Mouse (Mus musculus): ENCODE measurements at regions not wholly inside any gene's neighbourhood (a gene's known extent, or its start where the extent isn't known, plus 50 kb on each side); places are given as distances from the start of the nearest gene placed in this dataset.

DNA sequence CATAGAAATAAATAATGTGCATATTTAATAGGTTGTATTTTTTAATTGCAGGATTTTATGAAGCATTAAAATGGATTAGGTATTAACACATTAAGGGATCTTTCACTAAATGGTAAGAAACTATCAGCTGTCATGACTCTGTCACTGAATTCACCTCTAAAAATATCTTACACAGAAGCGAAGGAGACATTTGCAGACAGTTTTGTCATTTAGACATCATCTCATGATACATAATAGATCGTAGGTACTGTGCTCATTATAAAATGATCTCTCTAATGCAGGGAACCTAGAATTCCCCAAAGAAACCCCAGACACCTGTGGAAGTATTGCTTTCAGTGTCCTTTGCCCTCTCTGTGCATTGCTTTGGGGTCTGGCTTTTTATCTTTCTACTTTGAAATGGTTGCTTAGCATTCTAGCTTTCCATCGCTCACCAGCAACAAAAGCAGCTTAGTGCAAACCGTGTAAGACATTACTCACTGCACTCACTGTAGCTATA is 1270.5 kb downstream of the Olfm4 start:
- Histone ChIP-seq H3K9ac (ENCODE audit: low read length) (no peak overlapping the region), H3K4me2 (ENCODE audit: low read length) (no peak overlapping the region), H3K4me3 (ENCODE audit: low read depth, low read length) (no peak overlapping the region), H3K27ac (ENCODE audit: low read depth) (no peak overlapping the region), H3K4me1 (replicated peaks; ENCODE audit: control insufficient read depth, insufficient read depth, low read length) (no peaks in the 10 kb centered on the region), H3K9me3 (ENCODE audit: control insufficient read depth, low read length) (no peaks in the 10 kb centered on the region), H3K36me3 (ENCODE audit: control insufficient read depth, insufficient read depth, low read length) (no peaks in the 10 kb centered on the region), H3K27me3 (replicated peaks; ENCODE audit: control insufficient read depth, insufficient read depth, low read length) (no peaks in the 10 kb centered on the region)
- DNase-seq (ENCODE audit: low spot score) (no peak), ATAC-seq (replicated peaks; ENCODE audit: low FRiP score, low TSS enrichment, low read depth) (no peak)
- WGBS, result 83% methylated on average over 4 of the region's 4 CpGs

DNA sequence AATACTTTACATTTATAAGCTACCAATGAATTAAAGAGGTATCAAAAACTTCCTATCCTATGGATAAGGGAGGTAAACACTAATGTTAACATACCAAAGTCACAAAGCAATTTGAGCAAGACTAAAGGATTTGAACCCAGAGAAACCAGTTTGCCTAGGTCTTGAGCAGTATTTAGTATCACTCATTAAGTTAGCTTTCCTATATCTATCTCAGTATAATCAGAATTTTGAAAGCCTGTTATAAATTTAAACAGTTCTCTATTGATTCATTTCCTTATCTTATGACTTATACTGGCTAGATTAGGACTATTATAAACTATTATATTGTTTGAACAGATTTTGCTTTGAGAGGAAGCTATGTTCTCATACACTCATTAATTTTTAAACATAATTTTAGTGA is 1271.5 kb downstream of the Olfm4 start:
- DNase-seq (ENCODE audit: low spot score), result no peak
- Histone ChIP-seq H3K27ac (ENCODE audit: low read depth) (no peak overlapping the region), H3K9me3 (ENCODE audit: control insufficient read depth, low read length) (no peaks in the 10 kb centered on the region), H3K4me3 (ENCODE audit: low read depth, low read length) (no peak overlapping the region), H3K36me3 (ENCODE audit: control insufficient read depth, insufficient read depth, low read length) (no peaks in the 10 kb centered on the region), H3K27me3 (replicated peaks; ENCODE audit: control insufficient read depth, insufficient read depth, low read length) (no peaks in the 10 kb centered on the region), H3K9ac (ENCODE audit: low read length) (no peak overlapping the region), H3K4me1 (replicated peaks; ENCODE audit: control insufficient read depth, insufficient read depth, low read length) (no peaks in the 10 kb centered on the region), H3K4me2 (ENCODE audit: low read length) (no peak overlapping the region)
- ATAC-seq (replicated peaks; ENCODE audit: low FRiP score, low TSS enrichment, low read depth), result 0 out of 2 replicates have a peak, but pooled peaks have one; percentile 36

DNA sequence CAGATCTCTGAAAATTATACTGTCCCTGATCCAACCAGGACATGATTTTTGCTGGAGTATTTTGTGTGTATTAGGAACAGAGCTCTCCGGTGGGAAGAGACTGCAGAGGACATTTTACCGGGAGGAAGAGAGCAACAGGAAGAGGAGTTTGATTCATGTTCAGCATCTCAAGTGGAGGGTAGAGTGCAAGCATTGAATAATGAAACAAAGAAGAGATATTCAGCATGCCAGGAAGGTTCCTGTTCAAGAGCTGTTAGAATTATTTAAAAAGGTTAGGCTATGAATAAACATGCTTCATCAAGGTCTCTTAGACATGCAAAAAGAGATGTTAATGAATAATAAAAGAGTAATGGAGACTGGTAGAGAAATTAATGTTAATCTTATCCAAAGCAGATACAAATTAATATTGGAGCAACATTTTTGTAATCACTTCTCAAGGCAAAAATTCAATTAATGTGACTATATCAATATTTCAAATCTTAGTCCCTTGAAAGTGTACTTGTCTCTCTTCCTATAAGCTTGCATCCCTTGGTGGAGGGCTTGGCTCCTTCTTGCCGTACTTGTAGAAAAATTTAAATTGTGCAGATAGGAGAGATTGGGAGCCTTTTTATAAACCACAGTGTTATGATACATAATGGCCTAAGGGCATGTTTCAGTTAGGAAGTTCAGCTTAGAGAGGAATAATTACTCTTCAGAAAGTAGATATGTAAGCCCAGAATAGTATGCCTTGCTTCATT is 1283.9 kb downstream of the Olfm4 start:
- no peak overlapping the region for H3K9ac ChIP-seq (ENCODE audit: low read length)
- H3K4me1 ChIP-seq (replicated peaks; ENCODE audit: control insufficient read depth, insufficient read depth, low read length), result no peaks in the 10 kb centered on the region
- H3K4me3 ChIP-seq (ENCODE audit: low read depth, low read length), result no peak overlapping the region
- H3K36me3 ChIP-seq (ENCODE audit: control insufficient read depth, insufficient read depth, low read length), result no peaks in the 10 kb centered on the region
- WGBS, result 47% methylated on average over 3 of the region's 3 CpGs
- ATAC-seq (replicated peaks; ENCODE audit: low FRiP score, low TSS enrichment, low read depth), result no peak
- no peak for DNase-seq (ENCODE audit: low spot score)
- H3K27ac ChIP-seq (ENCODE audit: low read depth), result no peak overlapping the region
- H3K27me3 ChIP-seq (replicated peaks; ENCODE audit: control insufficient read depth, insufficient read depth, low read length), result no peaks in the 10 kb centered on the region
- no peak overlapping the region for H3K4me2 ChIP-seq (ENCODE audit: low read length)
- H3K9me3 ChIP-seq (ENCODE audit: control insufficient read depth, low read length), result no peaks in the 10 kb centered on the region

DNA sequence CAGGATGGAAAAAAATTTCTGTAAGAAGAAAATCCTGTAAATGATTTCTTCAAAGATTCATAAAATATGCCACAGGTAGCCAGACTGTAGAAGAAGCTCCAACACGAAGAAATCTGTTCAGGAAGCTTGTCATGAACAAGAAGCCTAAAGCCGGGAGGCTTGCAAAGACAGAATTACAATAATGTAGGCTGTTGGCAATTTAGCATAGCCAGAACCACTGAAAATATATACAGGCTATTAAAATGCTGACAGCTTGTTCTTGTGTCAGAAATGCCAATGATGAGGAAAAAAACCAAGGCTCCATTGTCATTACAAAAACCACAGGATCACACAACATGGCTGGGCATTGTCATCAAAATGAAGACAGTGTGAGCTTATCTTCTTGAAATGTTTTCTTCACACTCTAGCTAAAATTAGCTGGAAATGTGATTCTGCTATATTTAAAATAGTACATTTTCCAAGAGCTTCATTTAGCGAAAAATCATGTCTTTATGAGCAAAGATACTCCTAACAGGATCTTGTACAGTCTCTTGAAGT is 1303.7 kb downstream of the Olfm4 start:
- no peak overlapping the region for H3K9ac ChIP-seq (ENCODE audit: low read length)
- H3K9me3 ChIP-seq (ENCODE audit: control insufficient read depth, low read length), result no peaks in the 10 kb centered on the region
- no peak overlapping the region for H3K4me2 ChIP-seq (ENCODE audit: low read length)
- no peak overlapping the region for H3K4me3 ChIP-seq (ENCODE audit: low read depth, low read length)
- H3K36me3 ChIP-seq (ENCODE audit: control insufficient read depth, insufficient read depth, low read length), result no peaks in the 10 kb centered on the region
- ATAC-seq (replicated peaks; ENCODE audit: low FRiP score, low TSS enrichment, low read depth), result no peak
- H3K27me3 ChIP-seq (replicated peaks; ENCODE audit: control insufficient read depth, insufficient read depth, low read length), result no peaks in the 10 kb centered on the region
- no peaks in the 10 kb centered on the region for H3K4me1 ChIP-seq (replicated peaks; ENCODE audit: control insufficient read depth, insufficient read depth, low read length)
- H3K27ac ChIP-seq (ENCODE audit: low read depth), result no peak overlapping the region
- DNase-seq (ENCODE audit: low spot score), result no peak
- 75% methylated on average over 3 of the region's 3 CpGs for WGBS

DNA sequence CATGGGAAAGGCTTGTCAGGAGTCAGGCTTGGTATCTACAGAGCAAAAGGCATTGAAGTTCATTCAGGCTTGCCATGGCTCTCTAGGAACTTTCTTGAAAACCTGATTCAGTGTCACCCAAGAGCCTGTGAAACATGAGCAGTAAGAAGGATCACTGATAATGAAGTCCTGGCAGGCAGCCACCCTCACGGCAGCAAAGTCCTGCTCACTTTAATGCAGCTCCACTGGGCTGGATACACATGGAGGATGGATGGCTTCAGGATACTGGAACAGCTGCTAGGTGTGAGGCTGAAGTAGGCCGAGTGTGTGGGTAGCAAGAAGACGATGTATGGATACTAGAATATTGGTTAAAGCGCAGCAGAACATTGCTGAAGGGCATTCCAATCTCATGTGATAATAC is 1323.3 kb downstream of the Olfm4 start:
- Histone ChIP-seq H3K4me2 (ENCODE audit: low read length) (no peak overlapping the region), H3K36me3 (ENCODE audit: control insufficient read depth, insufficient read depth, low read length) (no peaks in the 10 kb centered on the region), H3K9ac (ENCODE audit: low read length) (no peak overlapping the region), H3K27ac (ENCODE audit: low read depth) (no peak overlapping the region), H3K4me1 (replicated peaks; ENCODE audit: control insufficient read depth, insufficient read depth, low read length) (no peaks in the 10 kb centered on the region), H3K4me3 (ENCODE audit: low read depth, low read length) (no peak overlapping the region), H3K9me3 (ENCODE audit: control insufficient read depth, low read length) (no peaks in the 10 kb centered on the region), H3K27me3 (replicated peaks; ENCODE audit: control insufficient read depth, insufficient read depth, low read length) (no peaks in the 10 kb centered on the region)
- WGBS, result 52% methylated on average over 4 of the region's 4 CpGs
- no peak for ATAC-seq (replicated peaks; ENCODE audit: low FRiP score, low TSS enrichment, low read depth)
- no peak for DNase-seq (ENCODE audit: low spot score)

DNA sequence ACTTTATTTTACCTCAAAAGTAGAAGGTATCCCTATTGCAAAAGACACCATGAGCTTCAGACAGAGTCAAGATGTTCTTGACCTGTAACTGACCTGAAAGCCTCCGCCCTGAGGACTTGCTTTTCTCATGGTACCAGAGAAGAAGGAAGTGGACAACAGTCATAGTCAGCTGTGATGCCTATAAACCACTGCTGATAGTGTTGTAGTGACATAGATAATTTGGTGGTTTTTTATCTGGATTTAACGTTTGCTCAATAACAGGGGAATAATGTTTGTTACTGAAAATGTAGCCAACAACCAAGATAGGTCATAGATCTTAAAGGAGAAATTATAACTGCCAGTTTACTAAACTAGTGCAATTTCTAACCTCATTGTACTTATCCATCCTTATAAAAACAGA is 1357.2 kb downstream of the Olfm4 start:
- 74% methylated on average over 2 of the region's 2 CpGs for WGBS
- ATAC-seq (replicated peaks; ENCODE audit: low FRiP score, low TSS enrichment, low read depth) (no peak), DNase-seq (ENCODE audit: low spot score) (no peak)
- H3K4me3 ChIP-seq (ENCODE audit: low read depth, low read length), result no peak overlapping the region
- H3K27me3 ChIP-seq (replicated peaks; ENCODE audit: control insufficient read depth, insufficient read depth, low read length), result no peaks in the 10 kb centered on the region
- H3K9ac ChIP-seq (ENCODE audit: low read length), result no peak overlapping the region
- H3K4me1 ChIP-seq (replicated peaks; ENCODE audit: control insufficient read depth, insufficient read depth, low read length), result no peaks in the 10 kb centered on the region
- no peaks in the 10 kb centered on the region for H3K9me3 ChIP-seq (ENCODE audit: control insufficient read depth, low read length)
- no peaks in the 10 kb centered on the region for H3K36me3 ChIP-seq (ENCODE audit: control insufficient read depth, insufficient read depth, low read length)
- no peak overlapping the region for H3K27ac ChIP-seq (ENCODE audit: low read depth)
- no peak overlapping the region for H3K4me2 ChIP-seq (ENCODE audit: low read length)

DNA sequence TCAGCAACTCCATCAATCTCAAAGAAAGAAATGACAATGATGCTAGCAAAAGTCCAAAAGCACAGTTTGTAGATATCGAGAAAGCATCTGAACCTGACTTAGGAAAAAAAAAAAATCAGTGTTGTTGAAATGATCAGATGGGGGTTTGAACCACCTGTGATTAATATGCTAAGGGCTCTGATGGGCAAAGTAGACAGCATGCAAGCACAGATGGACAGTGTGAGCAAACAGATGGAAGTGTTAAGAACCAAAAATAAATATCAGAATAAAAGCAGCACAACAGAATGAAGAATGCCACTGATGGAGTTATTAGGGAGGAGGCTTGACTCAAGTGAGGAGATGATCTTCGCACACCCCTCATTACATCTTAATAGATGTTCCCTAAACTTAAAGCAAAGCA is 1403.7 kb downstream of the Olfm4 start:
- no peak for DNase-seq (ENCODE audit: low spot score)
- WGBS, result 89% methylated on average over 2 of the region's 2 CpGs
- Histone ChIP-seq H3K36me3 (ENCODE audit: control insufficient read depth, insufficient read depth, low read length) (no peaks in the 10 kb centered on the region), H3K27me3 (replicated peaks; ENCODE audit: control insufficient read depth, insufficient read depth, low read length) (no peaks in the 10 kb centered on the region), H3K9me3 (ENCODE audit: control insufficient read depth, low read length) (no peaks in the 10 kb centered on the region), H3K4me1 (replicated peaks; ENCODE audit: control insufficient read depth, insufficient read depth, low read length) (no peaks in the 10 kb centered on the region), H3K9ac (ENCODE audit: low read length) (no peak overlapping the region), H3K4me2 (ENCODE audit: low read length) (no peak overlapping the region), H3K27ac (ENCODE audit: low read depth) (no peak overlapping the region), H3K4me3 (ENCODE audit: low read depth, low read length) (no peak overlapping the region)
- ATAC-seq (replicated peaks; ENCODE audit: low FRiP score, low TSS enrichment, low read depth), result no peak
